Mouse (Mus musculus): ENCODE measurements around the gene Tdp1. TPM values are rescaled to one million over a fixed set of nuclear protein-coding genes. Genes with fewer than 3 reads are reported as not detected.

Tdp1 gene
- total RNA-seq, 1 experiment, result 27.5 TPM

DNA sequence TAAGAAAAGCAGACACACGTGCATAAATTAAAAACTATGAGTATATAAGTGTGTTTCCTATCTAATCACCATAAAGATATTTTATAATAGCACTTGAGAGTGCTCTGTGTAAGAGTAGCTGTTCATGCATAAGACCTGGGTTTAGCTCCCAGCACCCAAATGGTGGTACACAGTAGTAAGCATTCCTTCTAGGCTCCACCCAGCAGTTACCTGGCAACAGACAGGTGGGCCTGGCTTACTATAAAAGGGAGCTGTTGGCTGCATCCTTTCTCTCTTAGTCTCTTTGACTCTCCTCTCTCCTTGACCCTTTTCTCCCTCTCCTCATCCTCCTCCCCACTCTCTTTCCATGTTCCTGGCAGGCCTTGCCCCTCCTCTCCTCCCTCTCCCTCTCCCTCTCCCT is 15.5 kb upstream of the Tdp1 start:
- no peaks in the 10 kb centered on the region; a peak in 1 of 4 replicates for H3K4me1 ChIP-seq (ENCODE audit: control insufficient read depth in 2 of 2, insufficient read depth in 2 of 2, low read length in 2 of 2, poor library complexity in 1 of 2)
- no peak overlapping the region for H3K27ac ChIP-seq (ENCODE audit: insufficient read depth, low read depth, low read length, poor library complexity, severe bottlenecking)
- no peak overlapping the region for H3K4me3 ChIP-seq (ENCODE audit: insufficient read depth in 1 of 2, low read depth in 1 of 2, low read length in 2 of 2, poor library complexity in 1 of 2, severe bottlenecking in 1 of 2)
- H3K9ac ChIP-seq (ENCODE audit: insufficient read depth, low read depth, low read length, poor library complexity, severe bottlenecking), result no peak overlapping the region
- in situ Hi-C loops (cut with MboI; ENCODE audit: low sequenced_read_pairs in 2 of 2, unreplicated experiment in 2 of 2), result no loop called here
- no peaks in the 10 kb centered on the region for H3K36me3 ChIP-seq (ENCODE audit: control insufficient read depth, insufficient read depth, low read length, poor library complexity, severe bottlenecking)
- no peak for TF ChIP-seq CHD2 (IDR thresholded peaks at IDR 0.05; ENCODE audit: low read depth, low read length)
- TF ChIP-seq HCFC1 (IDR thresholded peaks at IDR 0.05; ENCODE audit: borderline replicate concordance, insufficient read depth, low read length), result no peak
- no peak for TF ChIP-seq MAFK (IDR thresholded peaks at IDR 0.05; ENCODE audit: insufficient read depth, low read depth, low read length)
- no peak for TF ChIP-seq ZC3H11A (IDR thresholded peaks at IDR 0.05; ENCODE audit: borderline replicate concordance, low read depth, low read length)
- TF ChIP-seq ZNF384 (IDR thresholded peaks at IDR 0.05; ENCODE audit: low read depth, low read length), result no peak
- peak; percentile 13 for DNase-seq (ENCODE audit: low read depth, low spot score)
- no peaks in the 10 kb centered on the region for H3K9me3 ChIP-seq (ENCODE audit: control insufficient read depth, insufficient read depth, low read depth, low read length)

- DNase-seq (ENCODE audit: low read depth, low spot score), result no peak
- Histone ChIP-seq H3K36me3 (ENCODE audit: control insufficient read depth, insufficient read depth, low read length, poor library complexity, severe bottlenecking) (no peaks in the 10 kb centered on the region), H3K4me3 (ENCODE audit: insufficient read depth in 1 of 2, low read depth in 1 of 2, low read length in 2 of 2, poor library complexity in 1 of 2, severe bottlenecking in 1 of 2) (no peak overlapping the region), H3K4me1 (ENCODE audit: control insufficient read depth in 2 of 2, insufficient read depth in 2 of 2, low read length in 2 of 2, poor library complexity in 1 of 2) (peaks cover 0 to 4% of the 10 kb centered on the region in 2 experiments; a peak in 2 of 4 replicates), H3K9ac (ENCODE audit: insufficient read depth, low read depth, low read length, poor library complexity, severe bottlenecking) (no peak overlapping the region), H3K9me3 (ENCODE audit: control insufficient read depth, insufficient read depth, low read depth, low read length) (no peaks in the 10 kb centered on the region), H3K27ac (ENCODE audit: insufficient read depth, low read depth, low read length, poor library complexity, severe bottlenecking) (no peak overlapping the region)
- in situ Hi-C loops (cut with MboI; ENCODE audit: low sequenced_read_pairs in 2 of 2, unreplicated experiment in 2 of 2), result no loop called here
- TF ChIP-seq HCFC1 (IDR thresholded peaks at IDR 0.05; ENCODE audit: borderline replicate concordance, insufficient read depth, low read length) (no peak), CHD2 (IDR thresholded peaks at IDR 0.05; ENCODE audit: low read depth, low read length) (no peak), ZNF384 (IDR thresholded peaks at IDR 0.05; ENCODE audit: low read depth, low read length) (no peak), ZC3H11A (IDR thresholded peaks at IDR 0.05; ENCODE audit: borderline replicate concordance, low read depth, low read length) (no peak), MAFK (IDR thresholded peaks at IDR 0.05; ENCODE audit: insufficient read depth, low read depth, low read length) (no peak)
These were observed 10.9 kb upstream of the Tdp1 start for GRCm38 (mm10) chr12:99873443-99873842.

DNA sequence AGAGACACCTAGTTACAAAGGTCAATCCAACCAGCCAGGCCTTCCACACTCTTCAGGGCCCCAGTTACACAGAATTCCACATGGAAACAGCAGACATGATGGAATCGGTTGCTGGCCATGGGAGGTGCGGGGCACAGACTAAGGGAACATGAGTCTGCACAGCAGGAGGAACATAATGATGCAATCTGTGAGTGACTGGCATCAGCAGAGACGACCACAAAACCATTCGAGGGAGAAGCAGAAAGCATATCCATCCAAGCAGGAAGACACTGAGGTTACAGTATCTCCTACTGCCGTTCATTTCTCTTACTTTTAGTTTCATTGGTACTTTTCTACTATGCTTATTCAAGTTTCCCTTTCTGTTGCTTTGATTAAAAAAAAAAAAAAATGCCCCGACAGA is 9.7 kb upstream of the Tdp1 start:
- H3K4me3 ChIP-seq (ENCODE audit: insufficient read depth in 1 of 2, low read depth in 1 of 2, low read length in 2 of 2, poor library complexity in 1 of 2, severe bottlenecking in 1 of 2), result no peak overlapping the region
- no peaks in the 10 kb centered on the region for H3K9me3 ChIP-seq (ENCODE audit: control insufficient read depth, insufficient read depth, low read depth, low read length)
- peaks cover 0 to 4% of the 10 kb centered on the region in 2 experiments; a peak in 1 of 4 replicates for H3K4me1 ChIP-seq (ENCODE audit: control insufficient read depth in 2 of 2, insufficient read depth in 2 of 2, low read length in 2 of 2, poor library complexity in 1 of 2)
- H3K27ac ChIP-seq (ENCODE audit: insufficient read depth, low read depth, low read length, poor library complexity, severe bottlenecking), result no peak overlapping the region
- no peaks in the 10 kb centered on the region for H3K36me3 ChIP-seq (ENCODE audit: control insufficient read depth, insufficient read depth, low read length, poor library complexity, severe bottlenecking)
- no peak for DNase-seq (ENCODE audit: low read depth, low spot score)
- no peak overlapping the region for H3K9ac ChIP-seq (ENCODE audit: insufficient read depth, low read depth, low read length, poor library complexity, severe bottlenecking)
- in situ Hi-C loops (cut with MboI; ENCODE audit: low sequenced_read_pairs in 2 of 2, unreplicated experiment in 2 of 2), result no loop called here
- no peak for TF ChIP-seq ZNF384 (IDR thresholded peaks at IDR 0.05; ENCODE audit: low read depth, low read length)

- Histone ChIP-seq H3K4me3 (ENCODE audit: insufficient read depth in 1 of 2, low read depth in 1 of 2, low read length in 2 of 2, poor library complexity in 1 of 2, severe bottlenecking in 1 of 2) (peak overlapping the region; percentile 79 to 96), H3K4me1 (ENCODE audit: control insufficient read depth in 2 of 2, insufficient read depth in 2 of 2, low read length in 2 of 2, poor library complexity in 1 of 2) (no peaks in the 10 kb centered on the region), H3K9me3 (ENCODE audit: control insufficient read depth, insufficient read depth, low read depth, low read length) (no peaks in the 10 kb centered on the region), H3K36me3 (ENCODE audit: control insufficient read depth, insufficient read depth, low read length, poor library complexity, severe bottlenecking) (peaks cover 2% of the 10 kb centered on the region; the same call in 1 of the 2 replicates), H3K27ac (ENCODE audit: insufficient read depth, low read depth, low read length, poor library complexity, severe bottlenecking) (no peak overlapping the region), H3K9ac (ENCODE audit: insufficient read depth, low read depth, low read length, poor library complexity, severe bottlenecking) (peak overlapping the region; percentile 80)
- TF ChIP-seq ZNF384 (IDR thresholded peaks at IDR 0.05; ENCODE audit: low read depth, low read length), result no peak
- no peak for TF ChIP-seq ZC3H11A (IDR thresholded peaks at IDR 0.05; ENCODE audit: borderline replicate concordance, low read depth, low read length)
- peak; percentile 84 for TF ChIP-seq CHD2 (IDR thresholded peaks at IDR 0.05; ENCODE audit: low read depth, low read length)
- in situ Hi-C loops (cut with MboI; ENCODE audit: low sequenced_read_pairs in 2 of 2, unreplicated experiment in 2 of 2), result no loop called here
- DNase-seq (ENCODE audit: low read depth, low spot score), result peak; percentile 96
These were observed 1.2 kb upstream of the Tdp1 start for GRCm38 (mm10) chr12:99883000-99883712.

DNA sequence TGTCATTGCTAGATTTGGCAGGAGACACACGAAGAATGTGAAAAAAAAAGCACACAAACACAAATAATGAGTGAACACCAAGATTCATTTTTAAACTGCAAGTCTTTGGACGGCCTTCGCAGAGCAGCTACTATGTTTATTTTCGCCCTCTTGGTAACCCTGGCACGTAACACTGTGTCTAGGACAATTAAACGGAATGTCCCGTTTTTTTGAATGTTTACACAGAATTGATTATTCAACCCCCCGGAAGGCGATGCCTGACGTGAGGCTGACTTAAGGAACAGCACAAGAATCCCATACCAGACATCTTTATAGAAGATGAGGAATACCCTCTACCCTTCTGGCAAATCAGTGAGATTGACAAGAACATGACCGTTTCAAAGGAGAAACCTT is 608 bp upstream of the Tdp1 start:
- H3K36me3 ChIP-seq (ENCODE audit: control insufficient read depth, insufficient read depth, low read length, poor library complexity, severe bottlenecking), result peaks cover 2% of the 10 kb centered on the region; the same call in 1 of the 2 replicates
- H3K9ac ChIP-seq (ENCODE audit: insufficient read depth, low read depth, low read length, poor library complexity, severe bottlenecking), result peak overlapping the region; percentile 67; the same call in 1 of the 2 replicates
- in situ Hi-C loops (cut with MboI; ENCODE audit: low sequenced_read_pairs in 2 of 2, unreplicated experiment in 2 of 2), result no loop called here
- no peaks in the 10 kb centered on the region for H3K4me1 ChIP-seq (ENCODE audit: control insufficient read depth in 2 of 2, insufficient read depth in 2 of 2, low read length in 2 of 2, poor library complexity in 1 of 2)
- H3K4me3 ChIP-seq (ENCODE audit: insufficient read depth in 1 of 2, low read depth in 1 of 2, low read length in 2 of 2, poor library complexity in 1 of 2, severe bottlenecking in 1 of 2), result peak overlapping the region; percentile 69 to 96
- H3K27ac ChIP-seq (ENCODE audit: insufficient read depth, low read depth, low read length, poor library complexity, severe bottlenecking), result peak overlapping the region; percentile 62; the same call in 1 of the 2 replicates
- no peak for TF ChIP-seq HCFC1 (IDR thresholded peaks at IDR 0.05; ENCODE audit: borderline replicate concordance, insufficient read depth, low read length)
- TF ChIP-seq MAFK (IDR thresholded peaks at IDR 0.05; ENCODE audit: insufficient read depth, low read depth, low read length), result no peak
- TF ChIP-seq ZC3H11A (IDR thresholded peaks at IDR 0.05; ENCODE audit: borderline replicate concordance, low read depth, low read length), result no peak
- no peak for TF ChIP-seq ZNF384 (IDR thresholded peaks at IDR 0.05; ENCODE audit: low read depth, low read length)
- TF ChIP-seq CHD2 (IDR thresholded peaks at IDR 0.05; ENCODE audit: low read depth, low read length), result no peak
- no peak for DNase-seq (ENCODE audit: low read depth, low spot score)
- H3K9me3 ChIP-seq (ENCODE audit: control insufficient read depth, insufficient read depth, low read depth, low read length), result no peaks in the 10 kb centered on the region
